In the genomic region with DNA sequence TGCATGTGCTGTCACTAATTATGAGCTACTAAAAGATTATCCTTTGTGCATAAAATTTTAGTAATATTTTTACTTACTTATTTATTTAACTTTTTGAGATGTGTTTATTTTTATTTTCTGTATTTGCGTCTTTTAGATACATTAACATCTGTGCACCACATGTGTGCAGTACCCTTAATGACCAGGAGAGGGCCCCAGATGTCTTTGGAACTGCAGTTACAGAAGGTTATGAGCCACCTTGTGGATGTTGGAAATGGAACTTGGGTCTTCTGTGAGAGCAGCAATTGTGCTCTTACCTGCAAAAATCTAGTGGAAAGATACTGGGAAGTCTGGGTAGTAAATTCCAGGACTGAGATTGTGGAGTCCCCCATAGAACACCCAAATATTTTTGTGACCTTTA, we compare ENCODE assay signal across 8 mouse cellular contexts.
DNase-seq lines count a peak whose midpoint lies in the region; TF ChIP-seq lines count a peak whose summit lies in the region.

No protein-coding gene starts in this region.

- no peaks in the 10 kb centered on the region for H3K4me1 ChIP-seq in cerebellum, adult 2 months (ENCODE audit: control insufficient read depth, insufficient read depth, low read length)

- H3K4me3 ChIP-seq in cerebellum, adult 2 months (replicated peaks; ENCODE audit: insufficient read depth, low read depth, low read length): no peak overlapping the region

- intact Hi-C loops in left cerebral cortex, postnatal 14 days (cut with DNase I): loop anchor here (5.0 kb wide), 1 partner anchor 111 kb away; no protein-coding TSS in a partner anchor

- TF ChIP-seq POLR2A in cerebellum, adult 2 months (IDR thresholded peaks at IDR 0.05; ENCODE audit: borderline replicate concordance, insufficient read depth, low read length): no peak

- no peak overlapping the region for H3K27ac ChIP-seq in cerebellum, adult 2 months (ENCODE audit: insufficient read depth, low read length)

- 0 out of 2 replicates have a peak, but pooled peaks have one; percentile 12 for TF ChIP-seq CTCF in cerebellum, adult 2 months (IDR thresholded peaks at IDR 0.05; ENCODE audit: borderline replicate concordance, insufficient read depth, low read depth, low read length)

- WGBS in cerebellum, adult 2 months: 86% methylated on average over 1 of the region's 1 CpGs

- H3K27me3 ChIP-seq in cerebellum, adult 2 months (ENCODE audit: control insufficient read depth, insufficient read depth, low read length): no peaks in the 10 kb centered on the region

- DNase-seq in cerebellum, adult 2 months: peak in 1 of 2 experiments; percentile 10
- DNase-seq in cerebellum, adult 9-10 months: no peak
- peak; percentile 34 to 49 for DNase-seq in left cerebral cortex, postnatal 14 days (ENCODE audit: low spot score in 2 of 2)
- DNase-seq in left cerebral cortex, adult 11 months (ENCODE audit: low spot score): no peak
- peak; percentile 30 to 48 for DNase-seq in adrenal gland, postnatal 36 days
- peak; percentile 48 for DNase-seq in induced T-regulatory cell, adult 2 months (ENCODE audit: low read depth)
- DNase-seq in ovary, postnatal 36 days (ENCODE audit: low spot score): peak; percentile 36
- peak; percentile 24 to 69 for DNase-seq in urinary bladder, postnatal 4 days (ENCODE audit: low spot score in 2 of 2)

Comparison
In these comparisons a context has a peak if more than half of its experiments do, and no peak if none do; other contexts are left out.
1. DNase-seq: peak in left cerebral cortex, postnatal 14 days (2 of 2), adrenal gland, postnatal 36 days (2 of 2), induced T-regulatory cell, adult 2 months (single experiment), ovary, postnatal 36 days (single experiment) and urinary bladder, postnatal 4 days (2 of 2); none in cerebellum, adult 9-10 months (single experiment) and left cerebral cortex, adult 11 months (single experiment).